Mouse (Mus musculus): ENCODE results near the gene Fem1a.

DNA sequence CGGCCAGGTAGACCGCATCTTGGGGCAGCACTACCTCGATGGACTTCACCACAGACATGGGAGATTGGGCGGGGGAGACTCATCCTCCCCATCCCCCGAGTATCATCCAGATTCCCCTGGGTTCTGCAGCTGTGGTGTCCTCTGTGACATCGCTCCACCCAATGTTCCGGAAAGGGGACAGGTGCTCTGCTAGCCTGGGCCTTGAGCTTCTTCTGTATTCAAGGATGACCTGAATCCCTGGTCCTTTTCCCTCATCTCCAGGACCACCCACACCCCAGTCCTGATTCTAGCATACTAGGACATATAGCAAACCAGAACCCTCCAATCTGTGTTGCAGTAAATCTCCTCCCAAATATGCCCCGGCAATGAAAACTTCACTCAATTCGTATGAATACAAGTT, 43.6 kb downstream of the Fem1a start, which contains the start of gene Arrdc5:
- TF ChIP-seq CTCF (IDR thresholded peaks at IDR 0.05; ENCODE audit: control insufficient read depth, insufficient read depth, low read length) (no peak), POLR2A (IDR thresholded peaks at IDR 0.05; ENCODE audit: borderline replicate concordance, control insufficient read depth, low read depth, low read length) (no peak)
